Mouse (Mus musculus): ENCODE data around the gene Smyd3.

DNA sequence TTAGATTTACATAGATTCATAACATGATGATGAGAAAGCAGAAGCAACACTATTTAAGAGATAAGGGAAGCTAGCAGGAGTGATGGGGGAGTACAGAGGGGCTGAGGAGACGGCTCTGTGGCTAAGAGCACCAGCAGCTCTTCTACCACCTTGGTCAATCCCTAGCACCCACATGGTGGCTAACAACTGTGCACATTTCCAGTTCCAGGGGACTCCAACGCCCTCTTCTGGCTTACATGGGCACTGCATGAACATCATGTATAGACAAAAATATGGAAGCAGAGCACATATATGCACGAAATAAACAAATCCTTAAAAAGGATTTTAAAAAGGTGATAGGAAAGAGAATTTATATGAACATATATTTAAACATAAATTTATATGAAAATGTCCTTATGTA lies 23.7 kb upstream of the Smyd3 start:
- TF ChIP-seq CTCF (IDR thresholded peaks at IDR 0.05; ENCODE audit: low read depth, low read length) = peak; percentile 43
- no peak for TF ChIP-seq POLR2A (IDR thresholded peaks at IDR 0.05; ENCODE audit: insufficient read depth, low read length)
- TF ChIP-seq EP300 (IDR thresholded peaks at IDR 0.05; ENCODE audit: insufficient read depth, low read depth, low read length) = no peak
